Comparison of ENCODE assay signal across 30 mouse cellular contexts in genomic region chr5:88938208-88938607, GRCm38 (mm10). TPM values are rescaled to one million over a fixed set of nuclear protein-coding genes. Genes with fewer than 3 reads are reported as not detected.
DNase-seq lines count a peak whose midpoint lies in the region; ATAC-seq and TF ChIP-seq lines count a peak whose summit lies in the region.
"Had no signal": no experiment of that assay in that cellular context is flagged by ENCODE, and none has a peak within 500 bp of the region (broad histone marks: within the 10 kb centered on the region; RNA-seq: fewer than 3 reads in every experiment).

No protein-coding gene starts in this region.

- DNase-seq in adrenal gland, adult 2 months = peak; percentile 27
- no peak for DNase-seq in adrenal gland, postnatal 14 days
- peak in 1 of 2 experiments; percentile 51 for DNase-seq in heart, adult 2 months
- DNase-seq in heart, postnatal 36 days = no peak
- peak; percentile 28 to 41 for DNase-seq in lung, adult 18-20 months
- DNase-seq in lung, postnatal 4 days = no peak
- DNase-seq: adrenal gland, postnatal 25 days; cerebellum, adult 18-20 months; cerebellum, postnatal 10 days; heart, postnatal 14 days; kidney, adult 11 months; kidney, postnatal 14 days; right cerebral cortex, postnatal 25 days had no signal

- intact Hi-C loops in heart, adult 2 months (cut with DNase I) = loop anchor here (10.0 kb wide), 1 partner anchor 107 kb away; no protein-coding TSS in a partner anchor
- intact Hi-C loops in heart, postnatal 36 days (cut with DNase I) = no loop called here

- 25% methylated on average over 1 of the region's 1 CpGs for WGBS in heart, adult 2 months
- WGBS in midbrain, embryonic 16.5 days = 96% methylated on average over 1 of the region's 1 CpGs

- H3K9ac ChIP-seq in heart, adult 2 months (ENCODE audit: low read depth, low read length) = no peak overlapping the region
- no peak overlapping the region for H3K9ac ChIP-seq in midbrain, embryonic 16.5 days (ENCODE audit: low read depth, low read length)
- H3K9ac ChIP-seq: heart, embryonic 13.5 days; hindbrain, embryonic 12.5 days; limb, embryonic 12.5 days; liver, embryonic 14.5 days; neural tube, embryonic 12.5 days; stomach, embryonic 15.5 days had no signal

- no peak for TF ChIP-seq CTCF in heart, adult 2 months (IDR thresholded peaks at IDR 0.05)

- no peaks in the 10 kb centered on the region for H3K9me3 ChIP-seq in midbrain, embryonic 16.5 days (replicated peaks; ENCODE audit: control insufficient read depth, low read length, poor library complexity, severe bottlenecking)
- H3K9me3 ChIP-seq: heart, embryonic 13.5 days; hindbrain, embryonic 12.5 days; limb, embryonic 12.5 days; neural tube, embryonic 12.5 days; stomach, embryonic 15.5 days had no signal

- ATAC-seq in midbrain, embryonic 16.5 days = no peak
- ATAC-seq: activated CD4-positive, CD25-positive, alpha-beta regulatory T cell, adult 4 months; forebrain, embryonic 16.5 days; hindbrain, postnatal 0 days had no signal

- TF ChIP-seq POLR2A in heart, adult 2 months (IDR thresholded peaks at IDR 0.05; ENCODE audit: insufficient read depth, low read depth, low read length) = no peak

- H3K4me3 ChIP-seq in heart, adult 2 months = no peak overlapping the region
- no peak overlapping the region for H3K4me3 ChIP-seq in brown adipose tissue, adult 24 weeks (ENCODE audit: insufficient read depth, low read depth, low read length)
- H3K4me3 ChIP-seq in midbrain, embryonic 16.5 days (ENCODE audit: low read depth, low read length) = no peak overlapping the region
- H3K4me3 ChIP-seq: erythroblast, embryonic 14.5 days; heart, embryonic 13.5 days; hindbrain, embryonic 12.5 days; limb, embryonic 12.5 days; myocyte; neural tube, embryonic 12.5 days; stomach, embryonic 15.5 days had no signal

- H3K79me2 ChIP-seq in heart, adult 2 months (replicated peaks; ENCODE audit: control insufficient read depth, insufficient read depth, low read length) = peaks cover 1% of the 10 kb centered on the region; the same call in 1 of the 2 replicates

- H3K4me2 ChIP-seq in midbrain, embryonic 16.5 days (ENCODE audit: low read length) = no peak overlapping the region
- H3K4me2 ChIP-seq: heart, embryonic 13.5 days; hindbrain, embryonic 12.5 days; limb, embryonic 12.5 days; midbrain, embryonic 11.5 days; neural tube, embryonic 12.5 days; stomach, embryonic 15.5 days had no signal

- no peak for TF ChIP-seq EP300 in heart, adult 2 months (IDR thresholded peaks at IDR 0.05; ENCODE audit: insufficient read depth, low read depth, low read length)

- H3K27me3 ChIP-seq in heart, adult 2 months (ENCODE audit: control insufficient read depth, insufficient read depth, low read length) = no peaks in the 10 kb centered on the region
- no peaks in the 10 kb centered on the region for H3K27me3 ChIP-seq in midbrain, embryonic 16.5 days (ENCODE audit: control insufficient read depth, insufficient read depth, low read depth, low read length)
- H3K27me3 ChIP-seq: CH12.LX; heart, embryonic 13.5 days; hindbrain, embryonic 12.5 days; limb, embryonic 12.5 days; neural tube, embryonic 12.5 days; stomach, embryonic 15.5 days had no signal

- peak overlapping the region; percentile 0; the same call in 1 of the 2 replicates for H3K27ac ChIP-seq in heart, adult 2 months
- peak overlapping the region; percentile 51 for H3K27ac ChIP-seq in brown adipose tissue, adult 24 weeks (replicated peaks; ENCODE audit: low read depth, low read length)
- H3K27ac ChIP-seq in midbrain, embryonic 16.5 days (ENCODE audit: low read length) = no peak overlapping the region
- H3K27ac ChIP-seq: hindbrain, embryonic 12.5 days; hindbrain, postnatal 0 days; limb, embryonic 12.5 days; liver, embryonic 14.5 days; neural tube, embryonic 12.5 days; stomach, embryonic 15.5 days had no signal

- peaks cover 10% of the 10 kb centered on the region; the same call in 1 of the 2 replicates for H3K36me3 ChIP-seq in heart, adult 2 months (ENCODE audit: control insufficient read depth, insufficient read depth, low read length)
- H3K36me3 ChIP-seq in midbrain, embryonic 16.5 days (ENCODE audit: control insufficient read depth, insufficient read depth, low read length) = no peaks in the 10 kb centered on the region
- H3K36me3 ChIP-seq: heart, embryonic 13.5 days; hindbrain, embryonic 12.5 days; limb, embryonic 12.5 days; neural tube, embryonic 12.5 days; stomach, embryonic 15.5 days had no signal

- H3K4me1 ChIP-seq in heart, adult 2 months (ENCODE audit: control insufficient read depth, insufficient read depth, low read length) = peaks cover 8% of the 10 kb centered on the region
- peaks cover 12% of the 10 kb centered on the region for H3K4me1 ChIP-seq in brown adipose tissue, adult 24 weeks (ENCODE audit: control insufficient read depth, insufficient read depth, insufficient read length, low read length)
- H3K4me1 ChIP-seq in midbrain, embryonic 16.5 days (ENCODE audit: control insufficient read depth, insufficient read depth, low read length) = peaks cover 4% of the 10 kb centered on the region
- H3K4me1 ChIP-seq: hindbrain, embryonic 12.5 days; neural tube, embryonic 12.5 days had no signal

RNA-seq across cellular contexts. Expression of gene Slc4a4, which starts 51.6 kb away (rescaled TPM):
- total RNA-seq in adrenal gland, adult 2 months (2021) = 10 to 100 TPM; 42.7 to 65.1 TPM
- polyA plus RNA-seq in adrenal gland, adult 2 months (2012; rRNA removed) = 3.3 and 3.9 TPM in 2 replicates
- 89.7 and 101 TPM in 2 replicates for total RNA-seq in adrenal gland, postnatal 14 days (2021)
- total RNA-seq in heart, adult 2 months (2021) = 10 to 100 TPM; 19.4 to 25.5 TPM
- 4.9 and 9.3 TPM in 2 replicates for polyA plus RNA-seq in heart, adult 2 months (2012; rRNA removed)
- total RNA-seq in heart, postnatal 36 days (2021) = 10 to 100 TPM; 22.4 to 32.2 TPM
- 24.9 and 49.3 TPM in 2 replicates for polyA plus RNA-seq in brown adipose tissue, adult 24 weeks (2012; ENCODE audit: insufficient read depth, insufficient read length, missing spikeins)
- 5.7 and 8.3 TPM in 2 replicates for polyA plus RNA-seq in midbrain, embryonic 16.5 days (2015; fragmentation: Nextera tagmentation; extraction: Ambion mirVana)
- total RNA-seq: CH12.LX; common myeloid progenitor, adult 5-6 weeks; megakaryocyte progenitor cell, adult 5-6 weeks had no signal
- polyA plus RNA-seq: erythroblast, embryonic 14.5 days had no signal

Comparison
In these comparisons a context has a peak if more than half of its experiments do, and no peak if none do; other contexts are left out.
1. DNase-seq: peak in adrenal gland, adult 2 months (single experiment) and lung, adult 18-20 months (2 of 2); none in adrenal gland, postnatal 14 days (single experiment), heart, postnatal 36 days (0 of 2) and lung, postnatal 4 days (0 of 2).